In genomic region chr1:187347606-187348005, GRCm38 (mm10) we compare ENCODE assay signal across 24 mouse cellular contexts.
DNase-seq lines count a peak whose midpoint lies in the region; ATAC-seq and TF ChIP-seq lines count a peak whose summit lies in the region.
"Had no signal": no experiment of that assay in that cellular context is flagged by ENCODE, and none has a peak within 500 bp of the region (broad histone marks: within the 10 kb centered on the region; RNA-seq: fewer than 3 reads in every experiment).

No protein-coding gene starts in this region.

- H3K4me3 ChIP-seq in thymus, adult 2 months (ENCODE audit: control insufficient read depth, insufficient read depth, low read length), result no peak overlapping the region; the same call in 1 of the 2 replicates
- H3K4me3 ChIP-seq in liver, embryonic 14.5 days (ENCODE audit: insufficient read depth in 1 of 2, low read depth in 2 of 2, low read length in 2 of 2), result no peak overlapping the region
- H3K4me3 ChIP-seq: embryonic facial prominence, embryonic 10.5 days; embryonic facial prominence, embryonic 13.5 days; erythroblast, embryonic 14.5 days; forebrain, embryonic 12.5 days; forebrain, embryonic 15.5 days; hindbrain, embryonic 12.5 days; hindbrain, embryonic 15.5 days had no signal

- ATAC-seq in liver, embryonic 14.5 days (ENCODE audit: insufficient read depth), result peak; percentile 24; the same call in 1 of the 2 replicates
- ATAC-seq: forebrain, embryonic 15.5 days had no signal

- TF ChIP-seq CTCF in thymus, adult 2 months (IDR thresholded peaks at IDR 0.05; ENCODE audit: borderline replicate concordance, control insufficient read depth, extremely low read depth, insufficient read depth, low read length, poor library complexity), result no peak
- TF ChIP-seq CTCF in liver, embryonic 14.5 days (IDR thresholded peaks at IDR 0.05; ENCODE audit: low read depth), result no peak

- H3K4me2 ChIP-seq in liver, embryonic 14.5 days (ENCODE audit: low read depth), result no peak overlapping the region
- H3K4me2 ChIP-seq: embryonic facial prominence, embryonic 13.5 days; forebrain, embryonic 12.5 days; forebrain, embryonic 15.5 days; heart, embryonic 11.5 days; hindbrain, embryonic 12.5 days; hindbrain, embryonic 15.5 days had no signal

- 83% methylated on average over 6 of the region's 6 CpGs for WGBS in thymus, adult 2 months
- WGBS in liver, embryonic 14.5 days (ENCODE audit: insufficient replicate concordance), result 41% methylated on average over 6 of the region's 6 CpGs

- peaks cover 29% of the 10 kb centered on the region for H3K4me1 ChIP-seq in thymus, adult 2 months (replicated peaks; ENCODE audit: control insufficient read depth, insufficient read depth, low read length)
- peaks cover 0 to 6% of the 10 kb centered on the region in 2 experiments; a peak in 2 of 4 replicates for H3K4me1 ChIP-seq in liver, embryonic 14.5 days (replicated peaks; ENCODE audit: control insufficient read depth in 2 of 2, insufficient read depth in 2 of 2, low read length in 1 of 2)
- H3K4me1 ChIP-seq: embryonic facial prominence, embryonic 13.5 days; forebrain, embryonic 12.5 days; hindbrain, embryonic 12.5 days; hindbrain, embryonic 15.5 days had no signal

- H3K9me3 ChIP-seq in liver, embryonic 14.5 days (ENCODE audit: control insufficient read depth, low read length), result no peaks in the 10 kb centered on the region
- H3K9me3 ChIP-seq: embryonic facial prominence, embryonic 10.5 days; embryonic facial prominence, embryonic 13.5 days; forebrain, embryonic 12.5 days; forebrain, embryonic 15.5 days; hindbrain, embryonic 12.5 days; hindbrain, embryonic 15.5 days had no signal

- no peak for DNase-seq in thymus, adult 2 months
- DNase-seq in thymus, postnatal 36 days, result no peak
- DNase-seq in induced T-regulatory cell, adult 2 months (ENCODE audit: low read depth), result peak; percentile 8
- no peak for DNase-seq in liver, embryonic 14.5 days (ENCODE audit: low read depth in 3 of 3, low spot score in 3 of 3)
- peak; percentile 13 for DNase-seq in naive thymus-derived CD4-positive, alpha-beta T cell, adult 2 months (ENCODE audit: low read depth)
- no peak for DNase-seq in cerebellum, postnatal 25 days
- no peak for DNase-seq in right cerebral cortex, adult 18-20 months
- no peak for DNase-seq in adrenal gland, postnatal 10 days
- DNase-seq: adrenal gland, adult 2 months; adrenal gland, postnatal 25 days; cerebellum, adult 18-20 months; cerebellum, adult 9-10 months; cerebellum, postnatal 14 days; embryo, embryonic 11 days; gastrocnemius, postnatal 10 days; heart, adult 11 months had no signal

- no peak for TF ChIP-seq POLR2A in thymus, adult 2 months (IDR thresholded peaks at IDR 0.05; ENCODE audit: control insufficient read depth, extremely low read depth, insufficient read depth, low read length, poor library complexity)

- TF ChIP-seq EP300 in liver, embryonic 14.5 days (IDR thresholded peaks at IDR 0.05; ENCODE audit: low read depth), result no peak

- H3K27ac ChIP-seq in thymus, adult 2 months (ENCODE audit: control insufficient read depth, insufficient read depth, low read length), result peak overlapping the region; percentile 94
- no peak overlapping the region for H3K27ac ChIP-seq in liver, embryonic 14.5 days
- H3K27ac ChIP-seq: embryonic facial prominence, embryonic 10.5 days; embryonic facial prominence, embryonic 13.5 days; forebrain, embryonic 12.5 days; forebrain, embryonic 15.5 days; hindbrain, embryonic 12.5 days; hindbrain, embryonic 15.5 days had no signal

- H3K36me3 ChIP-seq in thymus, adult 2 months (ENCODE audit: control insufficient read depth, insufficient read depth, low read length), result no peaks in the 10 kb centered on the region
- no peaks in the 10 kb centered on the region for H3K36me3 ChIP-seq in liver, embryonic 14.5 days (replicated peaks; ENCODE audit: control insufficient read depth, insufficient read depth, low read depth)
- H3K36me3 ChIP-seq: forebrain, embryonic 15.5 days had no signal

- H3K9ac ChIP-seq in liver, embryonic 14.5 days (replicated peaks), result no peak overlapping the region
- H3K9ac ChIP-seq: embryonic facial prominence, embryonic 13.5 days; forebrain, embryonic 12.5 days; forebrain, embryonic 15.5 days; hindbrain, embryonic 12.5 days; hindbrain, embryonic 15.5 days had no signal

- no peaks in the 10 kb centered on the region for H3K27me3 ChIP-seq in thymus, adult 2 months (ENCODE audit: control insufficient read depth, insufficient read depth, low read length)
- no peaks in the 10 kb centered on the region for H3K27me3 ChIP-seq in liver, embryonic 14.5 days (ENCODE audit: control insufficient read depth, insufficient read depth, low read length)
- H3K27me3 ChIP-seq: embryonic facial prominence, embryonic 13.5 days; forebrain, embryonic 12.5 days; forebrain, embryonic 15.5 days; hindbrain, embryonic 12.5 days; hindbrain, embryonic 15.5 days had no signal

Comparison
In these comparisons a context has a peak if more than half of its experiments do, and no peak if none do; other contexts are left out.
1. DNase-seq: peak in induced T-regulatory cell, adult 2 months (single experiment) and naive thymus-derived CD4-positive, alpha-beta T cell, adult 2 months (single experiment); none in thymus, adult 2 months (single experiment), thymus, postnatal 36 days (0 of 2), liver, embryonic 14.5 days (0 of 3), cerebellum, postnatal 25 days (0 of 2), right cerebral cortex, adult 18-20 months (single experiment) and adrenal gland, postnatal 10 days (single experiment).